25 mouse cellular contexts compared by ENCODE assay signal in the genomic region with DNA sequence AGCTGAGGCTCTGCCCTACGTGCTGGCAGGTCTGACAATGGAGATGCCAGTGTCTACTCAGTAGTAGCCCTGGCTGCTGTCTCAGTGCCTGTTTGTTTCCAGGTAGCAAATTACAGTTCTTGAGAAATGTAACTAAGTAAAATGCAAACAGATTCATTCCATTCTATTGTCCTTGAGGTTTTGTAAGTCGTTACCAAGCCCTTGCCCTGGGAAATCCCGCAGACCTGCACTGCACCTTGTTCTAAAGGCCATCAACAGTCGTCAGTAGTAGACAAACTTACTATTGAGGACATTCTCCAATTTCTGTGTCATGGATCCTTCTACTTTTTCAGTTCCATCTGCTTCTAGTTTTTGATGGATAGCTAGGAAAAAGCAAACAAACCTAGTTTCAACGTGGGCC. TPM values are rescaled to one million over a fixed set of nuclear protein-coding genes. Genes with fewer than 3 reads are reported as not detected.
A peak's percentile ranks its signal among the peaks of the same experiment; 100 is the strongest.
DNase-seq lines count a peak whose midpoint lies in the region; ATAC-seq and TF ChIP-seq lines count a peak whose summit lies in the region.
"Had no signal": no experiment of that assay in that cellular context is flagged by ENCODE, and none has a peak within 500 bp of the region (broad histone marks: within the 10 kb centered on the region; RNA-seq: fewer than 3 reads in every experiment).

No protein-coding gene starts in this region.

- TF ChIP-seq POLR2A in lung, adult 2 months (IDR thresholded peaks at IDR 0.05; ENCODE audit: borderline replicate concordance, extremely low read depth, low read depth, low read length): no peak

- ATAC-seq in CD4-positive, CD25-positive, alpha-beta regulatory T cell, adult 4 months: no peak
- ATAC-seq: forebrain, embryonic 14.5 days; forebrain, postnatal 0 days; hindbrain, postnatal 0 days had no signal

- WGBS in lung, adult 2 months: 64% methylated on average over 5 of the region's 5 CpGs

- H3K4me1 ChIP-seq in lung, adult 2 months (ENCODE audit: control insufficient read depth, insufficient read depth, low read length): no peaks in the 10 kb centered on the region; the same call in 1 of the 2 replicates
- H3K4me1 ChIP-seq: embryonic facial prominence, embryonic 15.5 days had no signal

- no peak overlapping the region for H3K4me3 ChIP-seq in lung, adult 2 months (replicated peaks; ENCODE audit: extremely low read depth, low read depth, low read length)
- H3K4me3 ChIP-seq: embryonic facial prominence, embryonic 12.5 days; embryonic facial prominence, embryonic 15.5 days; heart, adult 2 months; heart, embryonic 10.5 days; heart, embryonic 13.5 days; hindbrain, embryonic 13.5 days had no signal

- DNase-seq in CD4-positive, CD25-positive, alpha-beta regulatory T cell, adult 2 months (ENCODE audit: low read depth, low spot score): peak; percentile 8
- DNase-seq in heart, adult 11 months: peak; percentile 66
- no peak for DNase-seq in heart, postnatal 4 days
- DNase-seq in lung, postnatal 25 days (ENCODE audit: low spot score): peak; percentile 18
- DNase-seq in lung, adult 2 months: no peak
- DNase-seq in layer of hippocampus, postnatal 10 days (ENCODE audit: low spot score in 2 of 2): no peak
- DNase-seq: adrenal gland, adult 2 months; cerebellum, adult 11 months; cerebellum, adult 2 months; cerebellum, adult 9-11 months; cerebellum, postnatal 25 days; forebrain, postnatal 0 days; gastrocnemius, postnatal 14 days; heart, adult 2 months; heart, postnatal 14 days had no signal

- no peak for TF ChIP-seq CTCF in lung, adult 2 months (IDR thresholded peaks at IDR 0.05; ENCODE audit: insufficient read depth, low read length)

RNA-seq across cellular contexts. Expression of gene Hus1b, which starts 36.7 kb away (rescaled TPM):
- under 1 TPM; 0.46 to 0.73 TPM for polyA plus RNA-seq in CD4-positive, CD25-positive, alpha-beta regulatory T cell, adult 4 months (2017; shearing (Covaris generic))
- total RNA-seq in heart, postnatal 4 days (2021): under 1 TPM; 0.23 to 0.45 TPM
- 0.09 and 0.22 TPM in 2 replicates for polyA plus RNA-seq in lung, adult 2 months (2012; rRNA removed)
- total RNA-seq in layer of hippocampus, postnatal 10 days (2021): 1 to 10 TPM in 1 of 2 experiments, under 1 TPM in 1; 0.47 to 1.0 TPM
- polyA plus RNA-seq: embryonic facial prominence, embryonic 15.5 days; forebrain, embryonic 11.5 days; heart, adult 2 months; heart, embryonic 13.5 days; heart, embryonic 16.5 days; hindbrain, embryonic 13.5 days; hindbrain, postnatal 0 days had no signal

Comparison
In these comparisons a context has a peak if more than half of its experiments do, and no peak if none do; other contexts are left out.
1. DNase-seq: peak in CD4-positive, CD25-positive, alpha-beta regulatory T cell, adult 2 months (single experiment), heart, adult 11 months (single experiment) and lung, postnatal 25 days (single experiment); none in heart, postnatal 4 days (single experiment), lung, adult 2 months (single experiment) and layer of hippocampus, postnatal 10 days (0 of 2).